Mouse (Mus musculus): ENCODE results near the gene Hexdc. TPM values are rescaled to one million over a fixed set of nuclear protein-coding genes. Genes with fewer than 3 reads are reported as not detected.

Hexdc gene
- polyA plus RNA-seq, 1 experiment from 2014 or later, result 37.0 TPM

- H3K9ac ChIP-seq (replicated peaks; ENCODE audit: low read depth, low read length), result no peak overlapping the region
- no peak overlapping the region for H3K4me3 ChIP-seq (ENCODE audit: low read depth, low read length)
- peak overlapping the region; percentile 43; the same call in 1 of the 2 replicates for H3K4me2 ChIP-seq (ENCODE audit: low read depth, low read length)
- ATAC-seq (ENCODE audit: low read depth), result no peak
- H3K36me3 ChIP-seq (ENCODE audit: control insufficient read depth, insufficient read depth, low read length), result no peaks in the 10 kb centered on the region; the same call in 1 of the 2 replicates
- WGBS, result 32% methylated on average over 9 of the region's 9 CpGs
- peaks cover 13% of the 10 kb centered on the region for H3K4me1 ChIP-seq (ENCODE audit: control insufficient read depth, insufficient read depth, low read length)
- peak overlapping the region; percentile 99 for H3K27ac ChIP-seq (ENCODE audit: low read depth, low read length)
- no peaks in the 10 kb centered on the region for H3K9me3 ChIP-seq (ENCODE audit: control insufficient read depth, low read length)
- H3K27me3 ChIP-seq (ENCODE audit: control insufficient read depth, insufficient read depth, low read length), result no peaks in the 10 kb centered on the region
These were observed 31.4 kb downstream of the Hexdc start for GRCm38 (mm10) chr11:121235475-121236238.

- no peaks in the 10 kb centered on the region for H3K9me3 ChIP-seq (ENCODE audit: control insufficient read depth, low read length)
- H3K27ac ChIP-seq (ENCODE audit: low read depth, low read length), result peak within 1 kb of the TSS; percentile 99
- WGBS, result under 1% methylated on average over 50 of the region's 50 CpGs
- ATAC-seq (ENCODE audit: low read depth), result peak; percentile 99
- H3K4me2 ChIP-seq (ENCODE audit: low read depth, low read length), result peak within 1 kb of the TSS; percentile 67
- no peaks in the 10 kb centered on the region for H3K27me3 ChIP-seq (ENCODE audit: control insufficient read depth, insufficient read depth, low read length)
- no peaks in the 10 kb centered on the region; the same call in 1 of the 2 replicates for H3K36me3 ChIP-seq (ENCODE audit: control insufficient read depth, insufficient read depth, low read length)
- H3K4me3 ChIP-seq (ENCODE audit: low read depth, low read length), result peak within 1 kb of the TSS; percentile 60
- H3K4me1 ChIP-seq (ENCODE audit: control insufficient read depth, insufficient read depth, low read length), result peaks cover 13% of the 10 kb centered on the region
- peak within 1 kb of the TSS; percentile 76 for H3K9ac ChIP-seq (replicated peaks; ENCODE audit: low read depth, low read length)
These were observed 32.5 kb downstream of the Hexdc start, which contains the start of gene Narf for GRCm38 (mm10) chr11:121236564-121237344. Gene Narf, plus strand, starts transcription at chr11:121237253.

GRCm38 (mm10) chr11:121237345-121238128 is 33.3 kb downstream of the Hexdc start:
- Histone ChIP-seq H3K9me3 (ENCODE audit: control insufficient read depth, low read length) (no peaks in the 10 kb centered on the region), H3K27ac (ENCODE audit: low read depth, low read length) (peak overlapping the region; percentile 99), H3K36me3 (ENCODE audit: control insufficient read depth, insufficient read depth, low read length) (peaks cover 2% of the 10 kb centered on the region; the same call in 1 of the 2 replicates), H3K27me3 (ENCODE audit: control insufficient read depth, insufficient read depth, low read length) (no peaks in the 10 kb centered on the region), H3K4me2 (ENCODE audit: low read depth, low read length) (peak overlapping the region; percentile 67), H3K9ac (replicated peaks; ENCODE audit: low read depth, low read length) (peak overlapping the region; percentile 76), H3K4me3 (ENCODE audit: low read depth, low read length) (peak overlapping the region; percentile 60), H3K4me1 (ENCODE audit: control insufficient read depth, insufficient read depth, low read length) (peaks cover 13% of the 10 kb centered on the region)
- ATAC-seq (ENCODE audit: low read depth), result peak; percentile 42
- 4% methylated on average over 28 of the region's 28 CpGs for WGBS

- Histone ChIP-seq H3K36me3 (ENCODE audit: control insufficient read depth, insufficient read depth, low read length) (peaks cover 21% of the 10 kb centered on the region), H3K9ac (replicated peaks; ENCODE audit: low read depth, low read length) (no peak overlapping the region), H3K9me3 (ENCODE audit: control insufficient read depth, low read length) (no peaks in the 10 kb centered on the region), H3K27ac (ENCODE audit: low read depth, low read length) (no peak overlapping the region), H3K4me3 (ENCODE audit: low read depth, low read length) (no peak overlapping the region), H3K4me2 (ENCODE audit: low read depth, low read length) (no peak overlapping the region), H3K4me1 (ENCODE audit: control insufficient read depth, insufficient read depth, low read length) (peaks cover 13% of the 10 kb centered on the region), H3K27me3 (ENCODE audit: control insufficient read depth, insufficient read depth, low read length) (no peaks in the 10 kb centered on the region)
- ATAC-seq (ENCODE audit: low read depth), result no peak
- 99% methylated on average over 2 of the region's 2 CpGs for WGBS
These were observed 35.4 kb downstream of the Hexdc start for GRCm38 (mm10) chr11:121239669-121240068.

- no peak overlapping the region for H3K27ac ChIP-seq (ENCODE audit: low read depth, low read length)
- H3K27me3 ChIP-seq (ENCODE audit: control insufficient read depth, insufficient read depth, low read length), result no peaks in the 10 kb centered on the region
- no peak overlapping the region for H3K4me2 ChIP-seq (ENCODE audit: low read depth, low read length)
- no peaks in the 10 kb centered on the region for H3K4me1 ChIP-seq (ENCODE audit: control insufficient read depth, insufficient read depth, low read length)
- WGBS, result 95% methylated on average over 8 of the region's 8 CpGs
- H3K36me3 ChIP-seq (ENCODE audit: control insufficient read depth, insufficient read depth, low read length), result peaks cover 80% of the 10 kb centered on the region
- H3K9ac ChIP-seq (replicated peaks; ENCODE audit: low read depth, low read length), result no peak overlapping the region
- no peaks in the 10 kb centered on the region for H3K9me3 ChIP-seq (ENCODE audit: control insufficient read depth, low read length)
- ATAC-seq (ENCODE audit: low read depth), result no peak
- no peak overlapping the region for H3K4me3 ChIP-seq (ENCODE audit: low read depth, low read length)
These were observed 46.0 kb downstream of the Hexdc start for GRCm38 (mm10) chr11:121250196-121250595.

- Histone ChIP-seq H3K9ac (replicated peaks; ENCODE audit: low read depth, low read length) (peak within 1 kb of the TSS; percentile 97), H3K4me1 (ENCODE audit: control insufficient read depth, insufficient read depth, low read length) (peaks cover 21% of the 10 kb centered on the region), H3K27ac (ENCODE audit: low read depth, low read length) (peak within 1 kb of the TSS; percentile 93), H3K27me3 (ENCODE audit: control insufficient read depth, insufficient read depth, low read length) (no peaks in the 10 kb centered on the region), H3K4me2 (ENCODE audit: low read depth, low read length) (peak within 1 kb of the TSS; percentile 95), H3K9me3 (ENCODE audit: control insufficient read depth, low read length) (no peaks in the 10 kb centered on the region), H3K4me3 (ENCODE audit: low read depth, low read length) (peak within 1 kb of the TSS; percentile 95), H3K36me3 (ENCODE audit: control insufficient read depth, insufficient read depth, low read length) (peaks cover 28% of the 10 kb centered on the region)
- WGBS, result under 1% methylated on average over 80 of the region's 91 CpGs
- ATAC-seq (ENCODE audit: low read depth), result peak; percentile 97
These were observed 55.2 kb downstream of the Hexdc start, which contains the start of gene Foxk2 for GRCm38 (mm10) chr11:121259160-121260100. Gene Foxk2, plus strand, starts transcription at chr11:121259990.

- Histone ChIP-seq H3K4me2 (ENCODE audit: low read depth, low read length) (peak overlapping the region; percentile 95), H3K9ac (replicated peaks; ENCODE audit: low read depth, low read length) (peak overlapping the region; percentile 97), H3K4me3 (ENCODE audit: low read depth, low read length) (peak overlapping the region; percentile 95), H3K4me1 (ENCODE audit: control insufficient read depth, insufficient read depth, low read length) (peaks cover 21% of the 10 kb centered on the region), H3K27me3 (ENCODE audit: control insufficient read depth, insufficient read depth, low read length) (no peaks in the 10 kb centered on the region), H3K27ac (ENCODE audit: low read depth, low read length) (peak overlapping the region; percentile 93), H3K36me3 (ENCODE audit: control insufficient read depth, insufficient read depth, low read length) (peaks cover 23% of the 10 kb centered on the region), H3K9me3 (ENCODE audit: control insufficient read depth, low read length) (no peaks in the 10 kb centered on the region)
- WGBS, result under 1% methylated on average over 51 of the region's 60 CpGs
- peak; percentile 20; the same call in 1 of the 2 replicates for ATAC-seq (ENCODE audit: low read depth)
These were observed 56.1 kb downstream of the Hexdc start for GRCm38 (mm10) chr11:121260211-121260906.

Measured in neural tube, embryonic 14.5 days (tissue).